Mouse (Mus musculus) erythroblast, embryonic 14.5 days (primary cell): ENCODE results near the gene Smad1. TPM values are rescaled to one million over a fixed set of nuclear protein-coding genes. Genes with fewer than 3 reads are reported as not detected.

Experiments used
- H3K27me3 ChIP-seq: 2 replicates; pipeline ENCODE4 v1.6.1; 2012; ENCODE audit warnings: inconsistent platforms; ENCODE audit not compliant: control insufficient read depth
- H3K36me3 ChIP-seq: 2 replicates; pipeline ENCODE4 v1.6.1; 2012; ENCODE audit warnings: mild to moderate bottlenecking, inconsistent platforms; ENCODE audit not compliant: control insufficient read depth
- H3K4me1 ChIP-seq: 2 replicates; pipeline ENCODE4 v1.6.1; 2012; ENCODE audit warnings: inconsistent platforms; ENCODE audit not compliant: control insufficient read depth
- H3K4me3 ChIP-seq: replicated peaks from 2 replicates; pipeline ENCODE3; 2012; ENCODE audit warnings: moderate library complexity, mild to moderate bottlenecking, inconsistent platforms
- H3K9me3 ChIP-seq: 2 replicates; pipeline ENCODE4 v1.6.1; 2012; ENCODE audit warnings: low read length, inconsistent platforms, mixed read lengths; ENCODE audit not compliant: control insufficient read depth
- GATA1 ChIP-seq: IDR thresholded peaks from 2 replicates; pipeline ENCODE4 v1.6.1; 2012; ENCODE audit warnings: low read length, inconsistent platforms, mixed read lengths
- TAL1 ChIP-seq: IDR thresholded peaks from 3 replicates; pipeline ENCODE4 v1.6.1; 2012; ENCODE audit warnings: low read length, inconsistent platforms, mixed read lengths
- polyA plus RNA-seq: library from polyadenylated mRNA; stranded (reverse); fragments of >175 nt; gene quantifications from 2 replicates; pipeline ENCODE4 v1.2.3, GENCODE M21; 2012

Gene Smad1
- polyA plus RNA-seq, 1 experiment, result 0.06 TPM

DNA sequence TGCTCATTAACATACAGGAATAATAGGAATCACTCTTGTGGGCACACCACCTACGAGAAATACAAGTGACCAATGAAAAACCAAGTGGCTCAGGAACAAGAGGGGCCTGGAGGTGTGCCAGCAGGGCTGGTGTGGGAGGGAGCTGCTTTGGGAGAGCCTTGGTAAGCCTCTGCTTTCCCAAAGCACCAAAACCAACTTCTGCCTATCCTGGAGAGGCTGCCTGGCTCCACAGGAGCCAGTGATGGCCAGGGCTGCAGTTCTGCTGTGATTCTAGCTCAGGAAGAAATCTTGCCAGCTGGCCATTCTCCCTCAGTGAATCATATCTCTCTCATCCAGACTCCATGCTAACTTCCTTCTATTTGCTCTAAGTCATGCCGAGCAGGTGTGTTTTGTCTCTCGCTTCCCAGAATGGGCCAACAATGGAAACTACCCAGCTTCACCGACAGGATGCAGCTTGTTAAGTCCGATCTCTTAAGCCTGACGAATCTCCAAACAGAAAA, 49.2 kb downstream of the Smad1 start:
- H3K4me1 ChIP-seq, result no peaks in the 10 kb centered on the region
- H3K9me3 ChIP-seq, result no peaks in the 10 kb centered on the region
- TF ChIP-seq TAL1 (no peak), GATA1 (no peak)
- no peak overlapping the region for H3K4me3 ChIP-seq
- H3K27me3 ChIP-seq, result no peaks in the 10 kb centered on the region
- H3K36me3 ChIP-seq, result no peaks in the 10 kb centered on the region; the same call in 1 of the 2 replicates

DNA sequence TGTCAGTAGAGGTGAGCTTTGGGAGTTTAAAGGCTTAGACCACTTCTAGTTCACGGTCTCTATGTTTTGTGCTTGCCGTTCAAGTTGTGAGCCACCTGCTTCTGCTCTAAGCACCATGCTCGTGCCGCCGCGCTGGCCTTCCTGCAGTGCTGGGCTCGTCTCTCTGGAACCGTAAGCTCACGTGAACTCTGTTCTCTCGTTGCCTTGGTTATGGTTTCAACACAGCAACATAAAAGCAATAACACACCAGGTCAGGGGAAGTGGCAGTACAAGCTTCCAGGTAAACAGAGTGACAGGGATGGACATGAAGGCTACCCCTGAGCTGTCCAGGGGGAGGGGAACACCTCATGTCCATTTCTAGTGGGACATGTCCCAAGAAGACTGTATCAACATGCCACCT, 52.9 kb downstream of the Smad1 start:
- Histone ChIP-seq H3K9me3 (no peaks in the 10 kb centered on the region), H3K4me3 (no peak overlapping the region), H3K36me3 (peaks cover 4% of the 10 kb centered on the region; the same call in 1 of the 2 replicates), H3K27me3 (no peaks in the 10 kb centered on the region), H3K4me1 (no peaks in the 10 kb centered on the region)
- no peak for TF ChIP-seq TAL1
- no peak for TF ChIP-seq GATA1

DNA sequence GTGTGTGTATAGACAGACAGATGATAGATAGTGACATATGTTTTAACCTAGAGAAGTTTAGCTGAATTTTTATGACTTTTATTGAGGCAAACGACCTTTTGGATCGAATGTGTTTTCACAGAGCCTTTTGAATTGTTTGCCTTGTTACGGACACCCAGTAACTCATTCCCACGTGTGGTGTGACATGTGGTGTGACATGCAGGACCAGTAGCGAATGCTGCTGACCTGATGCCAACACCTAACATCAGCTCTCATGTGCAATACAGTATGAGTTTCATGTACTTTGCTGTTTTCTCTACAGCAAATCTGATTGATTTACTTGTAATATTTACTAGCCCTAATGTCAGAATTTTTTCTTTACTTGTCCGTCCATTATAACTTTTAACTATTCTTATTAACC, 53.5 kb downstream of the Smad1 start:
- no peaks in the 10 kb centered on the region for H3K27me3 ChIP-seq
- peaks cover 4% of the 10 kb centered on the region; the same call in 1 of the 2 replicates for H3K36me3 ChIP-seq
- H3K9me3 ChIP-seq, result no peaks in the 10 kb centered on the region
- H3K4me1 ChIP-seq, result no peaks in the 10 kb centered on the region
- no peak overlapping the region for H3K4me3 ChIP-seq
- no peak for TF ChIP-seq GATA1
- no peak for TF ChIP-seq TAL1

DNA sequence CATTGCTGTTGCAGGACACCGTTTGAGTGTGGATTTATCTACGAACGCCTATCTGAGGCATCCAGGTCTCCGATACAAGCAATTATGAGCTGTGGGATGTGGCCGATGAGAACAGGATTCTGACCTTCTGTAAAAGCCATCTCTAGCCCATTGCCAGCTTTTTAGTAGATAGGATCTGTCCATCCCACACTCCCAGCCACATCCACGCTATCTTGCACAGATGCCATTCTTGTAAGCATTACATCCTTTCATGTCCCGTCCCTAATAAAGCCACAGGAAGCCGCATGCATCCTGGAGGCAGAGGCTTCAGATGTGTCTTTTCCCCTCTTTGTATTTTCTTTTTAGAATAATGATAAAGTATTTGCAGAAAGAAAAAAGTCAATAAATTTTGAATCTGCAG, 58.1 kb downstream of the Smad1 start:
- Histone ChIP-seq H3K27me3 (no peaks in the 10 kb centered on the region), H3K4me1 (no peaks in the 10 kb centered on the region), H3K4me3 (no peak overlapping the region), H3K36me3 (peaks cover 4% of the 10 kb centered on the region; the same call in 1 of the 2 replicates), H3K9me3 (no peaks in the 10 kb centered on the region)
- TF ChIP-seq GATA1, result no peak

DNA sequence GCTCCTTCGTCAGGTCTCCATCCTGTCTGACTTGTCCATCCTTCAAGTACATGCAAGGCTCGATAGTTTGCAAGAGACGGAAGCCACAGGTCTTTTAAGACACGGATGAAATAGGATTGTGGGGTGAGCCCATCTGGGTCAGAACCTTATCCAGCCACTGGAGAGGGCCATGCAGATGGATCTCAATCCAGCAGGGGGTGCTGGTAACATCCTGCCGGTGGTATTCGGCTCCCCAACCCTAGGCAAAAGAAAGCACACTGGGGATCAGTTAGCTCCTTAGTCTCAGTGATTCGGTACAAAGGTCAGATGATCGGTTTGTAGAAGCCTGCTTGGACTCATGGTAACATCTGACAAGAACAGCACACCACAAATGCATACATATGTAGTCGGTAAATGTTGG, 59.8 kb downstream of the Smad1 start:
- Histone ChIP-seq H3K4me1 (no peaks in the 10 kb centered on the region), H3K27me3 (no peaks in the 10 kb centered on the region), H3K36me3 (peaks cover 4% of the 10 kb centered on the region; the same call in 1 of the 2 replicates), H3K9me3 (no peaks in the 10 kb centered on the region), H3K4me3 (no peak overlapping the region)
- TF ChIP-seq GATA1 (no peak), TAL1 (no peak)

DNA sequence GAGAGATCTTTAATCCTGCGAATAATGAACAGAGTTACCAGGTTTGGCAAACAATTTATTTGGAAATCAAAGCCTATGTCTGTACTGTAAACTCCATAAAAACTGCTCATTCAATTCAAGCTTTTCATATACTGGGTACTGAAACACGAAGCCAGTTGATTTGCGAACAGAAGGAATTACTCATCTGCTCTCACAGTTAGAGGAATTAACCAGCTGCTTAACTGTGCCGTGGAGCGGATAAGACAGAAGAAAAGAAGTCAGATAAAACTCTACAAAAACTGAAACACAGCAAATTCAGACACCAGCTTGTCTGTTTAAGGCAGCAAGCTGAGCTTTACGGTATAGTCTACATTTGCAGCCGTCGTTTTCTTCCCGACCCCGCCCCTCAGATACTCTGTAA, 60.7 kb downstream of the Smad1 start:
- Histone ChIP-seq H3K27me3 (no peaks in the 10 kb centered on the region), H3K9me3 (peaks cover under 1% of the 10 kb centered on the region; the same call in 1 of the 2 replicates), H3K4me1 (no peaks in the 10 kb centered on the region), H3K36me3 (peaks cover 3% of the 10 kb centered on the region; the same call in 1 of the 2 replicates), H3K4me3 (no peak overlapping the region)
- TF ChIP-seq TAL1 (no peak), GATA1 (no peak)

DNA sequence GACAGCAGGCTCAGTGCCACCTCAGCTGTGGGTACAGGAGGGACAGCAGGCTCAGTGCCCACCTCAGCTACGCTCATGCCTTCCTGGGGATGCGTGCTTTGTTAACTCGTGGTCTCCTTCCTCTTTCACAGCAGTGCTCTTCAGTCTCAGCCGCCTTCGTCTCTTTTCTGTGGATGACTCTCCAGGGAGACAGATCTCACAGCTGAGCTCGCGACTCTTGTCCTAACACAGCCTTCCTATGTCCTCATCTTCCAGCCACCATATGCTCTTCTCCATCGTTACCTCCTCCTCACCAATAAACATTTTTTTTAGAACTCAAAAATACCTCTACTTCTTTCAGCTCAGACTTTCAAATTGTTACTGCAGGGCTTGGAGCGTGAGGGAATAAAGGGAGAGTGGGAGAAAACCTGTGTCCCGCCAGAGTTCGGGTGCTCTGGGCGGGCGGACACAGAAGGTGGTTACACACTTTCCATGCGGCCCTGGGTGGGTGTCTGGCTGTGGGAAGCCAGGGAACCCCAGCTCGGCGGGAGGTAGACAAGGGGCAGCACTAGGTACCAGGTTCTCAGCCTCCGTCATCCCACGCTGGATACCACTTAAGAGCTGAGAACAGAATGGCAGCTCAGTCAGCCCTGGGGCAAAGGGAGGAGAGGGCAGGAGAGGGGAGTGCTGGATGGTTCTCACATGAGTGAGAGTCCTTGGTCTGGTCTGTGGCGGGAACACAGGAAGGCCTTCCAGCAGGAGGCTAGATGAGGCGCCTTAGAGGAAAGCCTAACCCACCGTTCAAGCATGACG, 67.0 kb downstream of the Smad1 start:
- no peaks in the 10 kb centered on the region for H3K27me3 ChIP-seq
- no peak overlapping the region for H3K4me3 ChIP-seq
- H3K36me3 ChIP-seq, result no peaks in the 10 kb centered on the region
- H3K4me1 ChIP-seq, result no peaks in the 10 kb centered on the region
- TF ChIP-seq TAL1 (no peak), GATA1 (no peak)
- peaks cover 5% of the 10 kb centered on the region for H3K9me3 ChIP-seq

DNA sequence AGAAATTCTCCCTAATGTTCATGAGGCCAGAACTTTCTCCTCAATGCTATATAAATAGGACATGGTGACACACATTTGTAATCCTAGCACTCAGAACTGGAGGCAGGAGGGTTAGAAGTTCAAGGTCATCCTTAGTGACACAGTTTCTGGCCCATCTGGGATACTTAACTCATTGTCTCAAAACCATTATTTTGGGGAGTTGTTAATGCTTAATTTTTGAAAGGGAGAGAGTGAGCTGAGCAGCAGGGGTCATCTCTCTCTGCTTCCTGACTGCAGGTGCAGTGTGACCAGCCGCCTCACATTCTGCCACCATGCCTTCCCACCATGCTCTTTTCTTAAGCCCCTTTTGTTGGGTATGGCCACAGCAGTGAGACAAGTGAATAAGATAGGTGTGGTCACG, 67.7 kb downstream of the Smad1 start:
- Histone ChIP-seq H3K4me1 (no peaks in the 10 kb centered on the region), H3K9me3 (peaks cover 5% of the 10 kb centered on the region), H3K27me3 (no peaks in the 10 kb centered on the region), H3K36me3 (no peaks in the 10 kb centered on the region), H3K4me3 (no peak overlapping the region)
- TF ChIP-seq TAL1, result no peak

DNA sequence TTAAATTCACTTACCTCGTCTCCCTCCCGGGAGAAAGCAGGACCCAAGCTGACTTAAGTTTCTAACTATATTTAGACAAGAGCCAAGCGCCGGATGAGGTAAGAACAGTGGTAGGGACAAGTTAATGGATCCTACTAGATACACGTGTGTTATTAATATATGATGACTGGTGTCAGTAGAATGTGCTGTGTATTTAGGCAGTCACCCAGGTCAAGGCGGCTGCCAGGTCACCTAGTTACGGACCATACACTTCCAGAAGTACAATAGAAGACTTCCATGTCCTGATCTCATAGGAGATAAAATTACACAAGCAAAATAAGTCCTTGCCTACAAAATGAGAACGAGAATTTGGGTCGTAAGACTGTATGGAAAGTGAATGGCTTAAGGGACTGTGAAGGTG, 68.3 kb downstream of the Smad1 start:
- Histone ChIP-seq H3K27me3 (no peaks in the 10 kb centered on the region), H3K36me3 (no peaks in the 10 kb centered on the region), H3K4me1 (no peaks in the 10 kb centered on the region), H3K9me3 (peaks cover 5% of the 10 kb centered on the region), H3K4me3 (no peak overlapping the region)
- no peak for TF ChIP-seq TAL1
- no peak for TF ChIP-seq GATA1

DNA sequence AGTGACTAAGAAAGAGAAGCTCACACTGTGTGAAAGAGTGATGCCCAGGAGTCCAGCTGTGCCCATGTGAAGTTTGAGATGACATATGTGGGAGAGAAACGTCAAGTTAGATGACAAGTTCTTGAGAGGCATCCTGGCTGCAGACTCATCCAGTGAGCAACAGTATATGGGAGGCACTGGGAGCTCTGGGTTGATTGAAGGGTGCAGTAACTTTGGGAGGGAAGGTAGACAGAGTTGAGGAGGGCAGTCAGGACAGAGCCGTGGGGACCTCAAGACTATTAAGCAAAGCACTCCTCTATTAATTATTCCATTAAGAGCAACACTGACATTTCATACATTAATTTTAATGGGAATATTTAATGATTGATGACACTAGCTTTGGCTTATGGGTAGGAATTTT, 69.6 kb downstream of the Smad1 start:
- Histone ChIP-seq H3K9me3 (peaks cover 5% of the 10 kb centered on the region), H3K4me1 (no peaks in the 10 kb centered on the region), H3K4me3 (no peak overlapping the region), H3K36me3 (no peaks in the 10 kb centered on the region), H3K27me3 (no peaks in the 10 kb centered on the region)
- TF ChIP-seq GATA1 (no peak), TAL1 (no peak)
